Mouse (Mus musculus): ENCODE results near the gene Icos. TPM values are rescaled to one million over a fixed set of nuclear protein-coding genes. Genes with fewer than 3 reads are reported as not detected.

The Icos gene
- polyA plus RNA-seq, 1 experiment, result not detected

DNA sequence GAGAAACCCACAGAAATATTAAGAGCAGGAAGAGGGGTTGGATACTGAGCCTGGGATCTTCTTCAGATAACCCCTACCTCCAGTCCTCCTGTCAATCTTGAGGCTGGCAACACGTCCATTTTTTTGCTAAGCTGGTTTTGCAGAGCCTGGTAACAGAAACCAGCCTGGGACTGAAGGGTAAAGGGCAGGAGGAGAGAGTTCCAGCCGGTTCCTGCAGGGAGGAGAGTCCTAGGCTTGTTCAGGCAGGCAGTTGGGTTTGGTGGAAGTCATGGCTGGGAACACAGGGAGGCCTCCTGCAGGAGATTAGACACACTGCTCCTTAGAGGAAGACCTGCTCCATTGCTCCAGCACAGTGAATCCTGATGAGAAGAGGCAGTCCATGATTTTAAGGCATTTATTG, 10.2 kb upstream of the Icos start:
- Histone ChIP-seq H3ac (ENCODE audit: control insufficient read depth, insufficient read length, low read depth) (no peak overlapping the region), H3K27me3 (ENCODE audit: control insufficient read depth, insufficient read depth, insufficient read length) (no peaks in the 10 kb centered on the region), H3K79me2 (ENCODE audit: control insufficient read depth, insufficient read depth) (no peaks in the 10 kb centered on the region), H3K36me3 (ENCODE audit: control insufficient read depth, insufficient read depth) (no peaks in the 10 kb centered on the region), H3K4me3 (ENCODE audit: insufficient read depth, poor library complexity, severe bottlenecking) (no peak overlapping the region), H3K79me3 (ENCODE audit: low read depth) (no peaks in the 10 kb centered on the region)
- TF ChIP-seq CEBPB (IDR thresholded peaks at IDR 0.05; ENCODE audit: low read depth), result no peak
- no peak for TF ChIP-seq USF1 (IDR thresholded peaks at IDR 0.05; ENCODE audit: low read depth)
- no peak for TF ChIP-seq MYOD1 (IDR thresholded peaks at IDR 0.05; ENCODE audit: control insufficient read depth, insufficient read length, low read depth)
- no peak for TF ChIP-seq CTCF (IDR thresholded peaks at IDR 0.05; ENCODE audit: control insufficient read depth, insufficient read depth, insufficient read length)
- TF ChIP-seq FOSL1 (IDR thresholded peaks at IDR 0.05; ENCODE audit: insufficient read depth, low read length, poor library complexity, severe bottlenecking), result no peak
- no peak for TF ChIP-seq MYOG (IDR thresholded peaks at IDR 0.05; ENCODE audit: control insufficient read depth, extremely low read depth, insufficient read length)
- TF ChIP-seq MAX (IDR thresholded peaks at IDR 0.05), result no peak

DNA sequence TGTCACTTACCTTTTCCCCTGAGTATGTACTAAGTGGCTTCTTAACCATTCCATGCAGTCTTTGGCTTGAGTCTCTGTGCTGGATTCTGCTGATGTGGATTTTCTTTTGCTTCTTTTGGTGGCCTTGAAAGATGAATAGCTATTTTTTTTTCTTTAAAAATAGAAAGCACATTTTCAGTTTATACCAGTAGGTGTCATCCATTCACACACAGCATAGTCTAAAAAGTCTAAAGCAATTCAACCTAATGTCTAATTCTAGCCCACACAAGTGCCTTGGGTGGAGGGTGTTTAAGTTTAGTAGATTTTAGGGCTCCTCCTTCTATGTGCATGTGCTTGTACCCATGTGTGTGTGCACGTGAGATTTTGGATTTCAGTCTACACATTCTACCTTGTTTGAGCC, 6.9 kb upstream of the Icos start:
- H3K4me3 ChIP-seq (ENCODE audit: insufficient read depth, poor library complexity, severe bottlenecking), result no peak overlapping the region
- no peaks in the 10 kb centered on the region for H3K79me3 ChIP-seq (ENCODE audit: low read depth)
- no peaks in the 10 kb centered on the region for H3K36me3 ChIP-seq (ENCODE audit: control insufficient read depth, insufficient read depth)
- no peak overlapping the region for H3ac ChIP-seq (ENCODE audit: control insufficient read depth, insufficient read length, low read depth)
- TF ChIP-seq FOSL1 (IDR thresholded peaks at IDR 0.05; ENCODE audit: insufficient read depth, low read length, poor library complexity, severe bottlenecking) (no peak), MYOG (IDR thresholded peaks at IDR 0.05; ENCODE audit: control insufficient read depth, extremely low read depth, insufficient read length) (no peak), CEBPB (IDR thresholded peaks at IDR 0.05; ENCODE audit: low read depth) (no peak), USF1 (IDR thresholded peaks at IDR 0.05; ENCODE audit: low read depth) (no peak), MAX (IDR thresholded peaks at IDR 0.05) (no peak), CTCF (IDR thresholded peaks at IDR 0.05; ENCODE audit: control insufficient read depth, insufficient read depth, insufficient read length) (no peak), MYOD1 (IDR thresholded peaks at IDR 0.05; ENCODE audit: control insufficient read depth, insufficient read length, low read depth) (no peak)
- H3K79me2 ChIP-seq (ENCODE audit: control insufficient read depth, insufficient read depth), result no peaks in the 10 kb centered on the region
- no peaks in the 10 kb centered on the region for H3K27me3 ChIP-seq (ENCODE audit: control insufficient read depth, insufficient read depth, insufficient read length)

DNA sequence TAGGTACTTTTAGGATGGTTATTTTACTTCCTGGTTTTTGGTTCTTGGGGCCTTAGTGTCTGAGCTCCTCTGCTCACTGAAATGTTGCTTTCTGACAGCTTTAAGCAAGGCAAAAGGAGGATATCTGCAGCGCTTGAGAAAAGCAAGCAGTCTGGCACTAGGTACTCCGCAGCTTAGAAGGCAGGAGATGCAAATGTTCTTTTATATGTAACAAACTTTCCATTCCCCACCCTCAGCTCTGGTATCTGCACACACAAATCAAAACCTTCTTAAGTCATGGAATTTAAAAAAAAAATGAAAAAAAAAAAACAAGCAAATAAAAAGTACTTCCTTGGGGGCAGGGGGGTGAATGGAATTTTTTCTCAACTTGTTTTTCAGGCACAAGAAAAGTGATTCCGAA, 3.5 kb upstream of the Icos start:
- no peak overlapping the region for H3K4me3 ChIP-seq (ENCODE audit: insufficient read depth, poor library complexity, severe bottlenecking)
- no peaks in the 10 kb centered on the region for H3K27me3 ChIP-seq (ENCODE audit: control insufficient read depth, insufficient read depth, insufficient read length)
- no peak for TF ChIP-seq MYOD1 (IDR thresholded peaks at IDR 0.05; ENCODE audit: control insufficient read depth, insufficient read length, low read depth)
- H3K79me2 ChIP-seq (ENCODE audit: control insufficient read depth, insufficient read depth), result no peaks in the 10 kb centered on the region
- H3K79me3 ChIP-seq (ENCODE audit: low read depth), result no peaks in the 10 kb centered on the region
- no peaks in the 10 kb centered on the region for H3K36me3 ChIP-seq (ENCODE audit: control insufficient read depth, insufficient read depth)
- H3ac ChIP-seq (ENCODE audit: control insufficient read depth, insufficient read length, low read depth), result no peak overlapping the region

DNA sequence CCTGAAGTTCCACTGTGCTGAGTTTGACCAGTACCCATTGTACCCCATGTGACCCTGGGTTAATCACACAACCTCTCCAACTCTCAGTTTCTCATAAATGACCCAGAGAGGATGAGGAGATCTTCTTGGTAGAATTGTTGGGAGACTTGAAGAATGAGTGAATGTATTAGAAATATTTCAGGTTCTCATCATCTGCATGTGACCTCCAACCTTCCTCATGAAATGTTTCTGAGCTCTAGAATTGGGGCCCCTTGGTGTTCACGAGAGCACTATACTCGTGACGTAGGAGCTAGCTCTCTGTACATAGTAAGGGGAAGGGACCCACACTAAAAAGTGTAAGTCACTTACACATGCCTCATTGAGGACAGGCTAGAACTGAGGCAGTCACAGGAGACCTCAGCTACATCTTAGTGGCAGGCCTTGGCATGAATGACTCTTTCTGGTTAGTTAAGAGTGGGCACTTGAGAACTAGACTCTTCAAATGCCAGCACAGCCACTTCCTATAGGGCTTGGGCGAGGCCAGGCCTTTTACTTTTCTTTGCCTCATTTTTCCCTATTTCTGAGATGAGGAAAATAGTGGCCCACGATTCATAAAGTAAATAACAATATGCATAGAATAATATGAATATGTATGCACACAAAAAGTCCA, 2.0 kb upstream of the Icos start:
- no peaks in the 10 kb centered on the region for H3K79me2 ChIP-seq (ENCODE audit: control insufficient read depth, insufficient read depth)
- no peaks in the 10 kb centered on the region for H3K79me3 ChIP-seq (ENCODE audit: low read depth)
- H3K27me3 ChIP-seq (ENCODE audit: control insufficient read depth, insufficient read depth, insufficient read length), result no peaks in the 10 kb centered on the region
- H3K36me3 ChIP-seq (ENCODE audit: control insufficient read depth, insufficient read depth), result no peaks in the 10 kb centered on the region
- H3ac ChIP-seq (ENCODE audit: control insufficient read depth, insufficient read length, low read depth), result no peak overlapping the region
- H3K4me3 ChIP-seq (ENCODE audit: insufficient read depth, poor library complexity, severe bottlenecking), result no peak overlapping the region
- TF ChIP-seq MAX (IDR thresholded peaks at IDR 0.05) (no peak), CTCF (IDR thresholded peaks at IDR 0.05; ENCODE audit: control insufficient read depth, insufficient read depth, insufficient read length) (no peak), MYOG (IDR thresholded peaks at IDR 0.05; ENCODE audit: control insufficient read depth, extremely low read depth, insufficient read length) (no peak), MYOD1 (IDR thresholded peaks at IDR 0.05; ENCODE audit: control insufficient read depth, insufficient read length, low read depth) (no peak)

DNA sequence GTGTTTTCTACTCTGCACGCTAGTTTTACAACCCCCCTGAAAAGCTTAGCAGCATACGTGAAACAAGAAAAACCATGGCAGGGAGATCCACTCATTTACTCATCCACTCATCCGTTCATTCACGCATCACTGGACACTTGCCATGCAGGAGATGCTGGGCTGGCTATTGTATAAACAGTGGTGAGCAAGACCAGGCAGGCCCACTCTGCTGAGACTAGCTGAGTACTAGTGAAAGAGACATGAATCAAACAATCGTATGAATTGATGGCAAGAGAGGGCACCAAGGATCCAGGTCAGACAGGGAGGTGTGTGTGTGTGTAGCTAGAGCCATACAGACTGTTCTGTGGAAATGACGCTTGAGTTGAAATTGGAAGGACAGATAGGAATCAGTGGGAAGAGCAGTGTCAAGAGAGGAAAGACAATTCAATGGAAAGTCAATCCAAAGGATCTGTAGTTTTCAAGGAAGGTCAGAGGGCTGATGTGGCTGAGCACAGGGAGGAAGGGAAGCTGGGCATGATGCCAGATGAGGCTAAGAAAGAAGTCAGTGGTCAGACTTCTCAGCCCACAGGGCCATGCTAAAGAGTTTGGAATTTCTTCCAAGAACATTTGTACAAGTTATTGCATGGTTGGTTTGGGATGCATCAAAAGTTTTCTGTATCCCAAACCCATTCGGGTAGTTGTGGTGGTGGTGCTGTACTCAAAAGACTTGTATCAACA, 1.6 kb downstream of the Icos start:
- no peaks in the 10 kb centered on the region for H3K27me3 ChIP-seq (ENCODE audit: control insufficient read depth, insufficient read depth, insufficient read length)
- H3K4me3 ChIP-seq (ENCODE audit: insufficient read depth, poor library complexity, severe bottlenecking), result no peak overlapping the region

DNA sequence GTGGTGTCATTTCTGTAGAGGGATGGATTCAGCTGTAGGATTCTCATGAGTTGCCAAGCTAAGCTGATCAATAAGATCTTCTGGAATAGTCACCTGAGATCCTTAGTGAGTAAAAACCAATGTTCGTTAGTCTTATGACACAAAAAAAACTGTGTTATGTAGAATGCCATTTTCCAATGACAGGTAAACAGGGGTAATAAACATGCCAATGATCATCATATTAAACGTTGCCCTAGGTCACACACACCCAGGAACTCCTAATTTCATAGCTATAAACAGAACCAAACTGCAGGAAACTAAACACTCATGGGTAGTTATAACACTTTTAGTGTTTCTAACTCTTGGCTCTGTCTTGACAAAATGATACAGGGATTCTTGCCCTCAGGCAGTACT, 2.1 kb downstream of the Icos start:
- TF ChIP-seq MYOD1 (IDR thresholded peaks at IDR 0.05; ENCODE audit: control insufficient read depth, insufficient read length, low read depth), result no peak
- no peak for TF ChIP-seq CTCF (IDR thresholded peaks at IDR 0.05; ENCODE audit: control insufficient read depth, insufficient read depth, insufficient read length)
- TF ChIP-seq FOSL1 (IDR thresholded peaks at IDR 0.05; ENCODE audit: insufficient read depth, low read length, poor library complexity, severe bottlenecking), result no peak
- TF ChIP-seq USF1 (IDR thresholded peaks at IDR 0.05; ENCODE audit: low read depth), result no peak
- TF ChIP-seq CEBPB (IDR thresholded peaks at IDR 0.05; ENCODE audit: low read depth), result no peak
- TF ChIP-seq MAX (IDR thresholded peaks at IDR 0.05), result no peak
- no peak for TF ChIP-seq MYOG (IDR thresholded peaks at IDR 0.05; ENCODE audit: control insufficient read depth, extremely low read depth, insufficient read length)
- Histone ChIP-seq H3K4me3 (ENCODE audit: insufficient read depth, poor library complexity, severe bottlenecking) (no peak overlapping the region), H3K79me3 (ENCODE audit: low read depth) (no peaks in the 10 kb centered on the region)

More for the DNA sequence above, 1.6 kb downstream of the Icos start:
- no peak overlapping the region for H3ac ChIP-seq (ENCODE audit: control insufficient read depth, insufficient read length, low read depth)
- no peaks in the 10 kb centered on the region for H3K79me3 ChIP-seq (ENCODE audit: low read depth)
- no peak for TF ChIP-seq FOSL1 (IDR thresholded peaks at IDR 0.05; ENCODE audit: insufficient read depth, low read length, poor library complexity, severe bottlenecking)
- no peak for TF ChIP-seq MAX (IDR thresholded peaks at IDR 0.05)
- TF ChIP-seq MYOD1 (IDR thresholded peaks at IDR 0.05; ENCODE audit: control insufficient read depth, insufficient read length, low read depth), result no peak
- TF ChIP-seq USF1 (IDR thresholded peaks at IDR 0.05; ENCODE audit: low read depth), result no peak
- no peak for TF ChIP-seq MYOG (IDR thresholded peaks at IDR 0.05; ENCODE audit: control insufficient read depth, extremely low read depth, insufficient read length)
- no peak for TF ChIP-seq CEBPB (IDR thresholded peaks at IDR 0.05; ENCODE audit: low read depth)
- no peak for TF ChIP-seq CTCF (IDR thresholded peaks at IDR 0.05; ENCODE audit: control insufficient read depth, insufficient read depth, insufficient read length)
- no peaks in the 10 kb centered on the region for H3K36me3 ChIP-seq (ENCODE audit: control insufficient read depth, insufficient read depth)
- H3K79me2 ChIP-seq (ENCODE audit: control insufficient read depth, insufficient read depth), result no peaks in the 10 kb centered on the region

More for the DNA sequence above, 2.1 kb downstream of the Icos start:
- no peaks in the 10 kb centered on the region for H3K79me2 ChIP-seq (ENCODE audit: control insufficient read depth, insufficient read depth)
- no peaks in the 10 kb centered on the region for H3K27me3 ChIP-seq (ENCODE audit: control insufficient read depth, insufficient read depth, insufficient read length)
- no peak overlapping the region for H3ac ChIP-seq (ENCODE audit: control insufficient read depth, insufficient read length, low read depth)
- no peaks in the 10 kb centered on the region for H3K36me3 ChIP-seq (ENCODE audit: control insufficient read depth, insufficient read depth)

All from C2C12 (cell line).